Mouse (Mus musculus) neural tube, embryonic 13.5 days (tissue): ENCODE results near the gene Pou2f2. TPM values are rescaled to one million over a fixed set of nuclear protein-coding genes. Genes with fewer than 3 reads are reported as not detected.

Experiments used
- ATAC-seq: fragments of 200-750 bp; cut with Nextera tagmentation; 2 replicates; pipeline ENCODE4 v1.8.0; 2017; ENCODE audit warnings: low read depth, mild to moderate bottlenecking, moderate TSS enrichment, moderate library complexity
- H3K27ac ChIP-seq: fragments of 300-500 bp; sonication (generic); replicated peaks from 2 replicates; pipeline ENCODE4 v1.5.1; 2015; ENCODE audit warnings: moderate library complexity, mild to moderate bottlenecking, inconsistent platforms
- H3K27me3 ChIP-seq: fragments of 300-500 bp; sonication (generic); 2 replicates; pipeline ENCODE4 v1.6.1; 2015; ENCODE audit warnings: mild to moderate bottlenecking, inconsistent platforms
- H3K36me3 ChIP-seq: fragments of 300-500 bp; sonication (generic); 2 replicates; pipeline ENCODE4 v1.6.1; 2015; ENCODE audit warnings: mild to moderate bottlenecking, inconsistent platforms
- H3K4me1 ChIP-seq: fragments of 300-500 bp; sonication (generic); replicated peaks from 2 replicates; pipeline ENCODE4 v1.6.1; 2015; ENCODE audit warnings: inconsistent platforms
- H3K4me2 ChIP-seq: fragments of 300-500 bp; sonication (generic); 2 replicates; pipeline ENCODE4 v1.6.1; 2015; ENCODE audit warnings: inconsistent platforms, mild to moderate bottlenecking, moderate library complexity
- H3K4me3 ChIP-seq: fragments of 300-500 bp; sonication (generic); 2 replicates; pipeline ENCODE4 v1.5.1; 2015; ENCODE audit warnings: mild to moderate bottlenecking, inconsistent platforms
- H3K9ac ChIP-seq: fragments of 300-500 bp; sonication (generic); 2 replicates; pipeline ENCODE4 v1.6.1; 2015; ENCODE audit warnings: moderate library complexity, mild to moderate bottlenecking, inconsistent platforms
- H3K9me3 ChIP-seq: fragments of 300-500 bp; sonication (generic); 2 replicates; pipeline ENCODE4 v1.6.1; 2016; ENCODE audit warnings: inconsistent platforms
- WGBS: fragments of 180-500 bp; shearing (Covaris S2); methylation state at CpG from one replicate; pipeline ENCODE4 v1.1.7; 2015; 5-methylcytosine and 5-hydroxymethylcytosine counted together
- polyA plus RNA-seq: library from polyadenylated mRNA; unstranded; fragments of >200 nt; fragmentation: Nextera tagmentation; extraction: Ambion mirVana; gene quantifications from 2 replicates; pipeline ENCODE4 v1.2.1, GENCODE M21; 2015

Pou2f2 gene
- polyA plus RNA-seq, 1 experiment from 2014 or later: 28.0 TPM

DNA sequence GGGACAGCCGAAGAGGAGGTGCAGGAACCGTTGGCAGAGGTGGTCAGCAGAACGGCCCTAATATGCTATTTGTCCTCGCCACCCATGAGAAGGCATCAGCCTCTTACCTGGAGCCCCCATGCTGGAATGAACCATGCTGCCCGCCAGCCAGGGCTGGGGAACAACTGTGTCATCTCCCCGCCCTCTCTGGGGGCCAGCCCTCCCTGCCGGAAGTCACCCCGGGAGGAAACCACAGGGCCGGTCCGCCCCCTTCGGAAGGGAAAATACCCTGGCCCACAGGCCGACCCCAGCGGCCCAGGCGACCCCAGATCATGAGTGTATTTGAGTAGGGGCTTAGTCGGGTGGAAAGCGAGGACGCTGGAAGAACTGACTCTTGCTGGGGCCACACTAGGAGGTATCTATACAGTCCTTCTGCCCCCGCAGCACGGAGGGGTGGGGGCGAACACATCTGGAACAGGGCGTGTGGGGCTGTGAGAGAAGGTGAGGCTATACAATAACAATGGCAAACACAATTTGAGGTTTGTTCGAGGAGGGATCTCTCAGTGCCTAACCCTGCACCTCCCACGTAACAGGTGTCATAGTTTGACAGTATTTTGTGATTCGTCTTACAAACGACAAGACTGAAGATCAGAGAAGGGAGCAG, 47.1 kb downstream of the Pou2f2 start:
- peak overlapping the region; percentile 22; the same call in 1 of the 2 replicates for H3K9ac ChIP-seq
- 8% methylated on average over 25 of the region's 25 CpGs for WGBS

DNA sequence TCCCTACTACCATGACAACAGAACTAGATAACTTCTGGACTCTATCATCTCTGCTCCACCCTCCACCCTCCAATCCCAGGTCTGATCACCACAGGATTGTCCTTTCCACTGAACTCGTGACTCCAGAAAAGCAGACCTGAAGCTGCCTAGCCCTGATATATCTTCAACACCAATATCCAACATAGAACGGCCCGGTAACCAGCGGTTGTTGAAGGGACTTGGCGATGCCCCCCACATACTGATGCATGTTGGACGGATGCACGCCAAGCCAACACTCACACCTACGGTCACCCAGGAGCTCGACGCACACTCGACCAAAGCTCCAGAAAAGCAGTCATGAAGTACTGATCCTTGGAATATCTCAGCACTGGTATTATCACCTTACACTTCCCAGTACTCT, 48.3 kb downstream of the Pou2f2 start:
- Histone ChIP-seq H3K4me1 (peaks cover 36% of the 10 kb centered on the region), H3K9me3 (no peaks in the 10 kb centered on the region), H3K4me3 (no peak overlapping the region), H3K27me3 (peaks cover 27% of the 10 kb centered on the region), H3K9ac (no peak overlapping the region), H3K4me2 (no peak overlapping the region), H3K27ac (no peak overlapping the region), H3K36me3 (peaks cover 6% of the 10 kb centered on the region; the same call in 1 of the 2 replicates)
- WGBS: 92% methylated on average over 11 of the region's 11 CpGs
- ATAC-seq: no peak

More for the DNA sequence above, 47.1 kb downstream of the Pou2f2 start:
- Histone ChIP-seq H3K27me3 (peaks cover 27% of the 10 kb centered on the region), H3K4me3 (no peak overlapping the region), H3K4me1 (peaks cover 36% of the 10 kb centered on the region), H3K9me3 (no peaks in the 10 kb centered on the region), H3K4me2 (0 out of 2 replicates have a peak overlapping the region, but pooled peaks have one; percentile 3), H3K36me3 (peaks cover 6% of the 10 kb centered on the region; the same call in 1 of the 2 replicates), H3K27ac (no peak overlapping the region)
- 0 out of 2 replicates have a peak, but pooled peaks have one; percentile 12 for ATAC-seq

DNA sequence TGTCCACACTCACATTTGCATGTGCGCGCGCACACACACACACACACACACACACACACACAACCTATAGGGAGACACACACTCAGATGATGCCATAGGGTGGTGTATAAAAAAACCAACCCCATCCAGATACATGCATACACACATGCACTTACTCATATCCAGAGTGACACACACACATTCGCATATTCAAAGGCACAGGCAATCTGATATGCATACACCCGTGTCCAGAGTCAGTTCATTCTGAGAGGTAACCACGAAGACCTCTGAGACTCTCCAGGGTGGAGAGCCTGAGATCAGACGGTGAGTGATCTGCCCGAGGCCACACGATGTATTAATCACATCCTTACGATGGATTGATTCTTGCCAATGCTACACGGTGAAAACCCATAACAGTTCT, 49.0 kb downstream of the Pou2f2 start:
- Histone ChIP-seq H3K27ac (no peak overlapping the region), H3K4me1 (peaks cover 36% of the 10 kb centered on the region), H3K4me2 (no peak overlapping the region), H3K9me3 (no peaks in the 10 kb centered on the region), H3K4me3 (no peak overlapping the region), H3K36me3 (peaks cover 3% of the 10 kb centered on the region; the same call in 1 of the 2 replicates), H3K9ac (no peak overlapping the region), H3K27me3 (peaks cover 27% of the 10 kb centered on the region)
- no peak for ATAC-seq
- WGBS: 76% methylated on average over 11 of the region's 11 CpGs

DNA sequence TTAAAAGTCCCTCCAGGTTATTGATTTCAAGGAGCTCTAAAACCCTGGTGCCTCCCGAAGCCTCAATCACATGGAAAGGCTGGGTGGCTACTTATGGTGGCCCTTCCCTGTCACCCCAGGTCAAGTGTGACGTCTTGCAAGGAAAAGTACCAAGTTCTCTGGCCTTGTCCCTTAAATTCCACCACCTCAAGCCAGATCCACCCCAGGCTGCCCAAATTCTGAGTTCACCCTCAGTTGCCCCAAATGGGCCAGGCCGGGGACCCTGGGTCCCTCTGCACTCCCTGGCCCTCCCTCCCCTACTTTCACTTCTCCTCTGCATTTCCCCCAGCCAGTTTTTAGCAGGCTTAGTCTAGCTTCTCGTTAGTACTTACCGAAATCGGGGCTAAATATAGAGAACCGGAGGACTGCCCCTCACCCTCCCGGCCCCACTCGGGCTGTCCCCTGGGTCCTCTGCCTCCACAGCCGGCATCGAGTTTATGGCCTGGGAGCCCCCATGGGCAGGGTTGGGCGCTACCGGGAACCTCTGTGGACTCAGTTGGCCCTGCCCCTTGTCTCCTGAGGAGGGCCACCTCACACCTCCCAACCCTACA, 50.0 kb downstream of the Pou2f2 start:
- Histone ChIP-seq H3K36me3 (no peaks in the 10 kb centered on the region), H3K4me1 (peaks cover 30% of the 10 kb centered on the region), H3K27me3 (peaks cover 27% of the 10 kb centered on the region), H3K4me2 (no peak overlapping the region), H3K9me3 (no peaks in the 10 kb centered on the region), H3K4me3 (no peak overlapping the region), H3K9ac (no peak overlapping the region), H3K27ac (no peak overlapping the region)
- 55% methylated on average over 13 of the region's 13 CpGs for WGBS
- no peak for ATAC-seq

DNA sequence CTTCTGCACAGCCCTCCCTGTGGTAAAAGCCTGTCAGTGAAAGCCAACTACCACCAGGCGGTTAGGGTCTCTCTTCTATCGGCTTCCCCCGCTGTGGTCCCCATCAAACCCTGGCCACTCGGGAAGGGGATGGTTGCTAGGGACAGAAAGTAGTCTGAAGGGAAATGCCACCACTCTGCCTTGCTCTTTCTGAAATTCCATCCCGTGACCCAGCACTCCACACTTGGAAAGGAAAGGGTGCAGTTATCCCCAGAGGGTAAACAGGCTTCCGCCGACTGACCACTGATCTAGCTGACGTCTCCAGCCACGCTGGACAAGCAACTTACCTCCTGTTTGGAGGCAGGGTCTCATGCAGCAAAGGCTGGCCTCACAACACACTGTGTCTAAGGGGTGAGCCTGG, 51.6 kb downstream of the Pou2f2 start:
- 73% methylated on average over 9 of the region's 9 CpGs for WGBS
- Histone ChIP-seq H3K36me3 (no peaks in the 10 kb centered on the region), H3K4me1 (peaks cover 14% of the 10 kb centered on the region; the same call in 1 of the 2 replicates), H3K9ac (no peak overlapping the region), H3K4me2 (no peak overlapping the region), H3K27ac (no peak overlapping the region), H3K9me3 (no peaks in the 10 kb centered on the region), H3K4me3 (no peak overlapping the region), H3K27me3 (peaks cover 19% of the 10 kb centered on the region)
- no peak for ATAC-seq

DNA sequence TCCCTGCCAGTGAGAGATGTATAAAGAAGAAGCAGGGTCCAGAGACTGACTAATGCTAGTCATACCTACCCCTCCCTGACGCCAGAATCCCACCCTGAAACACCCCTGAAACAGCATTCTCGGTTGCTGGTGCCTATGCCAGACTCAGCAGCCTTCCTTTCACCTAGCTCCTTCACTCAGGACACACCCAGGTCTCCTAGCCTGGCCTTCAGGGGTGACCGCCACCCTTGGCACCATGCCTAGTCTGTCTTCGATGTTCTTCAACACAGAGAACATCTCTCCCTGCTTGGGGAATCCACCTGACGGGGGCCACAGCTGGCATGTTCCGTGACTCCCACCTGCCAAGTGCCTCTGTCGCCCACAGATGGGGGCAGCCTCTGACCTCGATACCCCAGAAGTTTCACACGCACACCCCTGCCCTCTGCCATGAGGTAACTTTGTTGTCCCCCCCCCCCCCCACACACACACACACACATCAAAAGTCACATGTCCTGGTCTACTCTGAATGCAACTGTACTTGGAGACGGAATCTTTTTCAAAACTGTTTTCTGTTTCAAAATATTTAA, 53.7 kb downstream of the Pou2f2 start:
- Histone ChIP-seq H3K4me1 (peaks cover 5% of the 10 kb centered on the region; the same call in 1 of the 2 replicates), H3K9me3 (no peaks in the 10 kb centered on the region), H3K27me3 (no peaks in the 10 kb centered on the region), H3K4me3 (no peak overlapping the region), H3K9ac (no peak overlapping the region), H3K4me2 (no peak overlapping the region), H3K27ac (no peak overlapping the region), H3K36me3 (no peaks in the 10 kb centered on the region)
- 80% methylated on average over 10 of the region's 10 CpGs for WGBS
- no peak for ATAC-seq

DNA sequence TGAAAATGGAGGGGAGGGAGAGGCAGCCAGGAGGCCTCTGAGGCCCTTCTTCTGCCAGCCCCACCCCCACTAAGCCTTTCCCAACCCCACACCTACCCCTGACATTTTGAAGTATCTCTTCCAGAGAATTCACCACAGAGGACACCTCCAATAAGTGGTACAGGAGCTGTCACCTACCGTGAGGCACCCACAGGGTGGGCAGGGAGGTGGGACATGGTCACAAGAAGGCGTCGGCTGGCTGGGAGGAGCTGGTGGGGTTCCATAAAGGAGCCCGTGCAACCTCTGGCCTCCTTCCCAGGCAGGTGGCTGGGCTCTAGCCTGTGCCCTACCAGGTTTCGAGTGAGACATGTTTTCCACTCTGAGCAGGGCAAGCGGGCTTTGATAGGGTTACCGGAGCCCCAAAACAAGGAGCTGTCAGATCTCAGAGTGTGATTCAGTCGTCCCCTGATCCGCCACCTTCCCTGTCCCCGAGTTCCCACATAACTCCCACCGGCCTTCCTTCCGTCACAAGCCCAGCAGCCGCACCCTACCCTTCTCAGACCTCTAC, 58.2 kb downstream of the Pou2f2 start:
- Histone ChIP-seq H3K27ac (no peak overlapping the region), H3K27me3 (no peaks in the 10 kb centered on the region), H3K9me3 (no peaks in the 10 kb centered on the region), H3K4me1 (0 out of 2 replicates have a peak, but pooled peaks cover 3% of the 10 kb centered on the region), H3K9ac (no peak overlapping the region), H3K4me3 (no peak overlapping the region), H3K4me2 (no peak overlapping the region), H3K36me3 (no peaks in the 10 kb centered on the region)
- 73% methylated on average over 13 of the region's 13 CpGs for WGBS
- ATAC-seq: no peak

DNA sequence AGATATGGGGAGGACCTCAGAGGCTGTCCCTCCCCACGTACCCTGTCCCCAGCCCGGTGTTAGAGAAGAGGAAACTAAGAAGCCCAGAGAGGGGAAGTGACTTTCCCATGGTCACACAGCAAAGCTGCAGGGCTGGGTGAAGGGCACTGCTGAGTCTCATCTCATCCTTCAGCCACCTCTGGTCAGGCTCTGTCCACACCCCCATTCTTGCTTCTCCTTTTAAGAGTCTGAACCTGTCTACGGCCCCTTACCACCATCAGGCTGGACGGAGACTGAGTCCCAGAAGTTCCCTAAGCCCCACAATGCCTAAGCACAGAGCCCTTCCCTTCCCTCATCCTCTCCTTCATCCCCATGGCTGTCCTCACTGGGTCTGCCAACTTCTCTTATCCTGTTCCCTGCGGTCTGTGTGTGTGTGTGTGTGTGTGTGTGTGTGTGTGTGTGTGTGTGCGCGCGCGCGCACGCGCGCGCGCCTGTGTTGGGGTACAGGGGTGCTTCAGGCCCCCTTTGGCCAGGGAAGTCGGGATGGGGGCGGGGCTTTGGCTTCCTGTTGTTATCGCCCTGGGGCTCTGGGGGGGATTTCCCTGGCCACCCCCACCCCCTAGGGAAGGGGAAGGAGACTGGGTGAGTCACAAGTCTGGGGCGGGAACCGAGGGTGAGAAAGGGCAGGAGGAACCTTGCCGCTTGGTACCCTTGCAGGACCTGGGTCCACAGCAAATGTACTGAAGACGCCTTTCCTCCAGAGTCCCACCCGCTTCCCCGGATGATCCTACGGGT, 59.3 kb downstream of the Pou2f2 start:
- 80% methylated on average over 14 of the region's 25 CpGs for WGBS
- no peak overlapping the region for H3K4me2 ChIP-seq
- no peaks in the 10 kb centered on the region for H3K27me3 ChIP-seq
- ATAC-seq: no peak
- H3K27ac ChIP-seq: no peak overlapping the region
- H3K9ac ChIP-seq: no peak overlapping the region
- no peak overlapping the region for H3K4me3 ChIP-seq
- H3K36me3 ChIP-seq: peaks cover 4% of the 10 kb centered on the region
- H3K4me1 ChIP-seq: 0 out of 2 replicates have a peak, but pooled peaks cover 3% of the 10 kb centered on the region
- no peaks in the 10 kb centered on the region for H3K9me3 ChIP-seq

DNA sequence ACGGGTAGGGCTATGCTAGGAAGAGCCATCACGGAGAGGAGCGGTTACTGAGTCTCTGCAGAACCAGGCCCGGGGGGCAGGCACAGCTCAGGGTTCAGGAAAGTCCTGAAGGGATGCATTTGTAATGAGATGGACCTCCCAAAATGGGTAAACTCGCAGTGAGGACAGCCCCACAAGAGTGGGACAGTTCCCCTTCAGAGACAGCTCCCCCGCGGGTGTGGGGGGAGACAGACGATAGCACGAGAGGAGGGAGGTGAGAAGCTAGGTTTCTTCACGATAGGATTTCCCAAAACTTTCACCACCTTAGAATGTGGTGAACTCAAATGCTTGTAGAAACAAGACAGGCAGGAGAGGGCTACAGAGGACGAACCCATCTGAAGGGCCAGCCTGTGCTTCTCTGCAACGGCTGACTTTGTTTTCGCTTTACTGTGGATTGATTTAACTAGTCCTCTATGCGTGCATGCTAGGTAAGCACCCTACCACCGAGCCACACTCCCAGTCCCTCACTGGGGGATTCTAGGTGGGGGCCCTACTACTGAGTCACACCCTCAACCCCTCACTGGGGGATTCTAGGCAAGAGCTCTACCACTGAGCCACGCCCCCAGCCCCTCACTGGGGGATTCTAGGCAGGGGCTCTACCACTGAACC, 66.4 kb downstream of the Pou2f2 start:
- no peaks in the 10 kb centered on the region for H3K9me3 ChIP-seq
- no peak overlapping the region for H3K4me2 ChIP-seq
- 87% methylated on average over 16 of the region's 16 CpGs for WGBS
- no peak overlapping the region for H3K27ac ChIP-seq
- H3K36me3 ChIP-seq: peaks cover 31% of the 10 kb centered on the region
- H3K4me1 ChIP-seq: no peaks in the 10 kb centered on the region
- ATAC-seq: no peak
- H3K4me3 ChIP-seq: no peak overlapping the region
- H3K27me3 ChIP-seq: no peaks in the 10 kb centered on the region
- no peak overlapping the region for H3K9ac ChIP-seq

DNA sequence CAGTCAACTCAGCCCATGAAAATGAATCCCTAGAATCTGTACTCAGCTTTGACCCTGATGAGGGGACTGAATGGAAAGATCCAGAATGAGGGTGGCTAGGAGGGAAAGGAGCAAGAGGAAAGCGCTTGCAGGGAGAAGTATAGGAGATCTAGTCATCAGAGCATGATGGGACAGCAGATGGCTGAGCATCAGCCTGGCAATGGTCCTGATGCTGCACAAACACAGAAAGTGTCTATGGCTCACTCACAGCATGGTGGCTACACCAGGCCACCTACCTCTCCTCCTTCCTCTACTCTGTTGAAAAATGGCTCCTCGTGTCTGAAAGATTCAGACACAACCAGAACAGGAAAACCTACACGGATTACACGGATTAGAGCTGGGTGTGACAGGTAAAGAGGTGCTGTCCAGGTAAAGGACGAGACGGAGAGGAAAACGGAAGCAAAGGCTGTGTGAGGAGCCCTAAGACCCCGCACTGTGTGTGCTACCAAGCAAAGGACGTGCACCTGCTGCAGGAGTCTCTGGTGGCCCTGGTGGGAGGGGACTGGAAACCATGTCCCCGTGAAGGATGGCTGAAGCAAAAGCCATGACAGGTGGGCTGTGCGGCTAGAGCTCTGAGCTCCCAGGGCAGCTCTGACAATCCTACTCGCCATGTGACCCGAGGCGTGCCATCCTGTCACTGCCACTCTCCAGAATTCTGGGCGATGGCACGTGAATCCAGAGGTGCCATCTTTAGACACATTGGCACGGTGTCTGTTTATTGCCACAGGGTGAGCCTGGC, 67.2 kb downstream of the Pou2f2 start:
- Histone ChIP-seq H3K27me3 (no peaks in the 10 kb centered on the region), H3K4me2 (no peak overlapping the region), H3K9me3 (no peaks in the 10 kb centered on the region), H3K4me1 (no peaks in the 10 kb centered on the region), H3K9ac (no peak overlapping the region), H3K36me3 (peaks cover 31% of the 10 kb centered on the region), H3K4me3 (no peak overlapping the region), H3K27ac (no peak overlapping the region)
- 84% methylated on average over 17 of the region's 17 CpGs for WGBS
- no peak for ATAC-seq

DNA sequence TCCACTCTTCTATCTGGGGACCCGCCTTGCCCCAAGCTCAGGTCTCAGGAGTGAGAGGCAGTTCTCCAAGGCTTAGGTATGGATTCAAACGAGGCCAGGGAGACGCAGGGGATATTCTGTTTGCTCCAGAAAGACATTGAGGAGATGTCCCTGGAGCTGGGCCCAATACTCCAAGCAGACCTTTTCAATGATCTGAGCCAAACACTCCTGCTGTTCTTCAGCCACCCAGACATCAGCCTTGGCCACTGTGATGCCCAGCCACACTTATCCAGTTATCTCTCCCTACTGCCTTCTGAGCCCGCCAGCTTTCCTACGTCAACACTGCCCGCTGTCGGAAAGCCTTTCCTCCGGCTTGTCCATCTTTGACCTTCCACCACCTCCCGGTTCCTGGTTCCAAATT, 69.2 kb downstream of the Pou2f2 start:
- H3K9ac ChIP-seq: no peak overlapping the region
- H3K27me3 ChIP-seq: no peaks in the 10 kb centered on the region
- no peaks in the 10 kb centered on the region; the same call in 1 of the 2 replicates for H3K4me1 ChIP-seq
- H3K4me3 ChIP-seq: no peak overlapping the region
- H3K27ac ChIP-seq: no peak overlapping the region
- 88% methylated on average over 9 of the region's 9 CpGs for WGBS
- peaks cover 28% of the 10 kb centered on the region for H3K36me3 ChIP-seq
- ATAC-seq: no peak
- no peak overlapping the region for H3K4me2 ChIP-seq
- no peaks in the 10 kb centered on the region for H3K9me3 ChIP-seq
